Mouse (Mus musculus): ENCODE measurements around the gene Max. TPM values are rescaled to one million over a fixed set of nuclear protein-coding genes. Genes with fewer than 3 reads are reported as not detected.

Gene Max
- 6.4 and 7.3 TPM in 2 replicates for polyA plus RNA-seq (2015; fragmentation: Nextera tagmentation; extraction: Ambion mirVana)

DNA sequence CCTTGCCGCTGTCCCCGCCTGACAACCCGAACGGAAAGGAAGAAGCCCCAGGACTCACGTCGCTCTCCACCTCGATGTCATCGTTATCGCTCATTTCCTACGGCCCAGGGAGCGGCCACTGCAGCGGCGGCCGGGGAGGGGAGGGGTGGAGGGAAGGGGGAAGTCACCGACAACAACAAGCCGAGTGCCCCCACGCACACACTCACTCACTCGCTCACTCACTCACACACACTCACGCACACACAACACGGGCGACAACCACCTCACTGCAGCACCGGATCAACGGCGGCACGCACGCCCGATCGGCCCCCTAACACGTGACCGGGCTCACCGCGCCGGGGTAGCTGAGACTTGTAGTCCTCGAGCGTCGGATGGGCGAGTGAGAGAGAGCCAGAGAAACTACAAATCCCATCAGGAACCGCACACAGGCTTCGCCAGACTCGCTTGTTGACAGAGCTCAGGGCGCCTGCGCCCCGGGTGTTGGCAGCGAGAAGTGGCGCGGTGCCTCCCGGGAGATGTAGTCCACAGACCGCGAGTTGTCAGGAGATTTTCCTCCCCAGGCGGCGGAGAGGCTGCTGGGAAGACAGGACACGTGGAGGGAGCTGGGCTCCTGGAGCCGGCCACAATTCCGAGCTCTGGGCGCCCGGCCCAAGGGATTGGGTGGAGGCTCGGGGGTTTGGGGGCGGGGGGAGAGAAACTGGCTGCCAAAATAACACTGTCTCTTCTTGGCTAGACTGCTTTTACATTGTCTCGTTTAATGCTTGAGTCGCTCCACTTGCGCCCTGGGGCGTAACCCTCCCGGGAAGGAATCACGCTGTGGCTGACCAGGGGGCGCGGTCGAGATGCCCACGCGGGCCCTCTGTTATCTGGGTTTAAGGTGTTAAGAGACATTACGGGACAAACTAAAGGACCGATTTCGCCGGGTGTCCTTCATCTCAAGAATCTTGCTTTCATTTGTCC, at the start of gene Max:
Gene Max, minus strand, starts transcription at position 270 of the 960 bp plus-strand sequence.

Other genes with a start within 250 kb of the Max start
- gene Churc1, start 196.7 kb downstream of the Max start, polyA plus RNA-seq (2015; fragmentation: Nextera tagmentation; extraction: Ambion mirVana), result 127 and 150 TPM in 2 replicates
- 20.5 and 20.6 TPM in 2 replicates for gene Fntb, start 196.6 kb downstream of the Max start, polyA plus RNA-seq (2015; fragmentation: Nextera tagmentation; extraction: Ambion mirVana)
- gene Gpx2, start 166.6 kb downstream of the Max start, polyA plus RNA-seq (2015; fragmentation: Nextera tagmentation; extraction: Ambion mirVana), result not detected in 2 replicates
- gene Rab15, start 139.3 kb downstream of the Max start, polyA plus RNA-seq (2015; fragmentation: Nextera tagmentation; extraction: Ambion mirVana), result 15.2 and 21.5 TPM in 2 replicates